Mouse (Mus musculus) mouse embryonic stem cell (cell line): ENCODE results near the gene Draxin.

Source experiments
- in situ Hi-C, 2 experiments: fragments of 300-500 bp; cut with MboI; formaldehyde crosslinking; loops; 1 replicate in 1 of 2; 3 replicates in 1 of 2; pipeline ENCODE4 v1.14.3; 2019 to 2020; ENCODE audit warnings: low sequenced_read_pairs in 2 of 2, low pct_unique_long_range_greater_than_20kb in 1 of 2, mixed read lengths in 1 of 2; ENCODE audit not compliant: unreplicated experiment in 1 of 2

Draxin gene

GRCm38 (mm10) chr4:148158436-148159348 is 28.2 kb upstream of the Draxin start:
- in situ Hi-C loops: no loop called here

- in situ Hi-C loops: loop anchor here in 1 of 2 experiments (5.0 kb wide), 1 partner anchor 38 kb away; no protein-coding TSS in a partner anchor
Measured at GRCm38 (mm10) chr4:148154982-148155381, 24.5 kb upstream of the Draxin start.

- in situ Hi-C loops: loop anchor here in 1 of 2 experiments (5.0 kb wide), 1 partner anchor 37 kb away; no protein-coding TSS in a partner anchor
Measured at GRCm38 (mm10) chr4:148154006-148154405, 23.5 kb upstream of the Draxin start.

- in situ Hi-C loops: loop anchor here in 1 of 2 experiments (5.0 kb wide), 1 partner anchor 35 kb away; no protein-coding TSS in a partner anchor
Measured at GRCm38 (mm10) chr4:148152547-148152946, 22.0 kb upstream of the Draxin start.

GRCm38 (mm10) chr4:148151267-148152168 is 21.0 kb upstream of the Draxin start, which contains the start of gene Fbxo6:
Fbxo6 (minus strand) TSS chr4:148152140.
- in situ Hi-C loops: loop anchor here in 1 of 2 experiments (5.0 kb wide), 1 partner anchor 34 kb away; no protein-coding TSS in a partner anchor

GRCm38 (mm10) chr4:148150953-148151266 is 20.4 kb upstream of the Draxin start:
- in situ Hi-C loops: loop anchor here in 1 of 2 experiments (5.0 kb wide), 1 partner anchor 34 kb away; no protein-coding TSS in a partner anchor

GRCm38 (mm10) chr4:148150242-148150641 is 19.7 kb upstream of the Draxin start:
- in situ Hi-C loops: loop anchor here in 1 of 2 experiments (5.0 kb wide), 1 partner anchor 33 kb away; no protein-coding TSS in a partner anchor

- in situ Hi-C loops: no loop called here
Measured at GRCm38 (mm10) chr4:148149540-148149939, 19.0 kb upstream of the Draxin start.

- in situ Hi-C loops: no loop called here
Measured at GRCm38 (mm10) chr4:148147714-148148113, 17.2 kb upstream of the Draxin start.

GRCm38 (mm10) chr4:148143721-148144120 is 13.2 kb upstream of the Draxin start:
- in situ Hi-C loops: no loop called here

GRCm38 (mm10) chr4:148140098-148141011 is 9.9 kb upstream of the Draxin start:
- in situ Hi-C loops: no loop called here

- in situ Hi-C loops: no loop called here
Measured at GRCm38 (mm10) chr4:148139767-148140097, 9.2 kb upstream of the Draxin start.

- in situ Hi-C loops: no loop called here
Measured at GRCm38 (mm10) chr4:148137503-148137902, 7.0 kb upstream of the Draxin start.

GRCm38 (mm10) chr4:148134988-148135387 is 4.5 kb upstream of the Draxin start:
- in situ Hi-C loops: no loop called here

- in situ Hi-C loops: no loop called here
Measured at GRCm38 (mm10) chr4:148131497-148132081, 1.1 kb upstream of the Draxin start.

- in situ Hi-C loops: no loop called here
Measured at GRCm38 (mm10) chr4:148130133-148130532, 365 bp downstream of the Draxin start, which contains the start of gene Mad2l2. Mad2l2 (plus strand) TSS chr4:148130384.

GRCm38 (mm10) chr4:148128672-148129071 is 1.8 kb downstream of the Draxin start:
- in situ Hi-C loops: no loop called here
